Mouse (Mus musculus): ENCODE measurements at regions not wholly inside any gene's neighbourhood (a gene's known extent, or its start where the extent isn't known, plus 50 kb on each side); places are given as distances from the start of the nearest gene placed in this dataset.

DNA sequence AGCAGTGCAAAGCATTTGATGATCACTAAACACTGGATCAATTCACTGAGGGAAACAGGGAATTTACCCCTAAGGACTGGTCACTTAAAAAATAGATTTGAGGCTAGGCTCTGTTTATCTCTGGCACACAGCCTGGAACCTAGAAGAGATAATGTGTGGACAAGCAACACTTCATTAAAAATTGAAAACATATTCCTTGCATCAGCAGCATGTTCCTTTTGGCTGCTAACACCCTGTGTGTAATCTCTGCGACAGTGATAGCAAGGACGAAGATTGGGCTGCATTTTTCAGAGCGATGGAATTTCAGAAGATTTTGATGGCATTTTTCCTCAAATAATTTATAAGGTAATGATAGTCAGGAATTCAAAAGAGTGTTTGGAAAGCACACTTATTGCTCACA is 310.9 kb downstream of the Nova1 start:
- Histone ChIP-seq H3K9me3 (0 out of 2 replicates have a peak, but pooled peaks cover 5% of the 10 kb centered on the region), H3K4me3 (replicated peaks) (no peak overlapping the region), H3K36me3 (no peaks in the 10 kb centered on the region), H3K27ac (no peak overlapping the region), H3K9ac (replicated peaks) (no peak overlapping the region), H3K4me1 (replicated peaks) (no peaks in the 10 kb centered on the region), H3K27me3 (no peaks in the 10 kb centered on the region), H3K4me2 (replicated peaks) (no peak overlapping the region)
- 74% methylated on average over 3 of the region's 3 CpGs for WGBS
- ATAC-seq = no peak

DNA sequence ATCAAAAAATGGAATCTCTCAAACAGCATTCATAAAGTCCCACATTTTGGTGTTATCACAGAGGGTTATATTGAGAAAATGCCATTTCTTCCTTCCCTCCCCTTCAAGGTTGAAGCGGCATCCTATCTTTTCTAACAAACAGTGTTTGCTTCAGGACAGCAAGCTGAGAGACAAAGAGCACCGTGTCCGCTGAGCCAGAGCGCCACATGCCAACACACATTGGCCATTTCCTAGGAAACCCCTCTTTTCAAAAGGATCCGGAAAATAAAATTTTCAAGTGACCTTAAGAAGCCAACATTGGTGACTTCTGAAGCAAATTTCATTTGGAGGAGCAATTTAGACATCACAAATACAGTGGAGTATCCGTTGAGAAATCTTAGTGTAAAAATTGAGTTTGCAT is 326.3 kb downstream of the Nova1 start:
- H3K27ac ChIP-seq = no peak overlapping the region
- no peaks in the 10 kb centered on the region for H3K27me3 ChIP-seq
- no peaks in the 10 kb centered on the region for H3K36me3 ChIP-seq
- no peak overlapping the region for H3K4me2 ChIP-seq (replicated peaks)
- H3K9ac ChIP-seq (replicated peaks) = no peak overlapping the region
- no peaks in the 10 kb centered on the region for H3K9me3 ChIP-seq
- WGBS = 23% methylated on average over 6 of the region's 6 CpGs
- ATAC-seq = no peak
- peaks cover 18% of the 10 kb centered on the region; the same call in 1 of the 2 replicates for H3K4me1 ChIP-seq (replicated peaks)
- no peak overlapping the region for H3K4me3 ChIP-seq (replicated peaks)

DNA sequence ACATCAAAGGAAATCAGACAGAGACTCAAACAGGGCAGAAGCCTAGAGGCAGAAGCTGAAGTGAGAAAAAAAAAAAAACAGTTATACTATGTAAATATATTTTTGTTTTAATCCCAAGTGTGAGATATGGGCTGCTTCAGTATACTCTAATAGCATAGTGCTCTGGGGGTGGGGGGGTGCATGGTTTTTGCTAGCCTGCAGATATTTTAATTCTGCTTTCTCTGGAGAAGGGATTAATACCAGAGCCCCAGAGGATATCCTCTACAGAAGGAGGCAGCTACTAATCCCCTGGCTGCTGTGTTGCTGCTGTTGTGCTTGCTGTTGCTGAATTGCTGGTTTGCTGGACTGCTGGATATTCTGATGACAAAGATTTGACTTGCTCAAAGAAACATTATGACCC is 367.8 kb downstream of the Nova1 start:
- Histone ChIP-seq H3K4me2 (replicated peaks) (no peak overlapping the region), H3K27ac (peak overlapping the region; percentile 56; the same call in 1 of the 2 replicates), H3K9me3 (no peaks in the 10 kb centered on the region), H3K36me3 (no peaks in the 10 kb centered on the region), H3K27me3 (no peaks in the 10 kb centered on the region), H3K4me1 (replicated peaks) (no peaks in the 10 kb centered on the region), H3K4me3 (replicated peaks) (no peak overlapping the region), H3K9ac (replicated peaks) (no peak overlapping the region)
- peak; percentile 78 for ATAC-seq

DNA sequence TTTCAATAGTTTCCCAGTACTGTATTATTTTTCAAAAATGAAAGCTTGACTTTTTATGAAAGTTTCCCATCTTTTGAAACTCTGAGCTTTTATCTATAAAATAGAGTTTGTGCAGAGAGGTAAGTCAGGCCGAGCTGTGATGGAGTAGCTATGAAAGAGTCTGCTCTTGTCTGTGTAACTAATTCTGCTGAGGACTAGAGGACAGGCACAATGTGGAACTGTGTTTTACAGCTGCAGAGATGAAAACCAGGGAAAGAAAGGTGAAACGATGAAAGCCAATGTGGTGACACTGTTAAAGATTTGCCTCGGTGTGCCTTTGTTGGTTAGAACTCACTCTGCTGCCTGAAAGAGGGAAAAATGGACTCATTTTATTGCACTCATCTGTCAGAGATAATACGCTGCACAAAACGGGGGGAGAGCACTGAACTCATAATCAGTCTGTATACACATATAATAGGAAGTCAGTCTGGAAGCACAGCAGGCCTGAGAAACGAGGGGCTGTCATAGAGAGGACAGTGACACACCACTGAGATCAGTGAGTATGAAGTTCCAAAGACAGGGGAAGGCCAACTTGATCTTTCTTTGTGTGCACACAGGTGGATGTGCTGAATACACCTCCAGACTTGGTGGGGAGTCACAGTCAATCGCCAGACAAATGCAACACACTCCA is 373.9 kb downstream of the Nova1 start:
- peak; percentile 48; the same call in 1 of the 2 replicates for ATAC-seq
- H3K27me3 ChIP-seq = no peaks in the 10 kb centered on the region
- H3K4me1 ChIP-seq (replicated peaks) = no peaks in the 10 kb centered on the region
- no peak overlapping the region for H3K27ac ChIP-seq
- H3K4me3 ChIP-seq (replicated peaks) = no peak overlapping the region
- no peaks in the 10 kb centered on the region for H3K36me3 ChIP-seq
- no peak overlapping the region for H3K9ac ChIP-seq (replicated peaks)
- 73% methylated on average over 7 of the region's 7 CpGs for WGBS
- H3K4me2 ChIP-seq (replicated peaks) = no peak overlapping the region
- no peaks in the 10 kb centered on the region for H3K9me3 ChIP-seq

DNA sequence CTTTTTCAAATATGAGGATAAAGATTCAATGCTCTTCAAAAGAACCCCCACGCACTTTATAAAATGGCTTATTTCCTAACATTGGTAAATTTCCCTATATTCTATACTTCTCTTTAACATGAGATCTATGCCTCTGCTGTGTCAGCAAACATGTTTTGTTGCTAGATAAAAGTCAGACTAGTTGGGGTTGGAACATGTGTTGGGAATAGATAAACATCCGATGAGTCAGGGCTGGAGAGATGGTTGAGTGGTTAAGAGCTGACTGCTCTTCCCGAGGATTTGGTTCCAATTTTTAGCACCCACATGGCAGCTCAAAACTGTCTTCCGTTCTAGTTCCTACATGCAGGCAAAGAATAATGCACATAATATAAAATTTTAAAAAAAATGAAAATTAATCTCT is 399.1 kb downstream of the Nova1 start:
- 92% methylated on average over 4 of the region's 4 CpGs for WGBS
- Histone ChIP-seq H3K4me2 (replicated peaks) (no peak overlapping the region), H3K4me1 (replicated peaks) (0 out of 2 replicates have a peak, but pooled peaks cover 5% of the 10 kb centered on the region), H3K4me3 (replicated peaks) (no peak overlapping the region), H3K9ac (replicated peaks) (no peak overlapping the region), H3K36me3 (no peaks in the 10 kb centered on the region), H3K27ac (no peak overlapping the region), H3K9me3 (no peaks in the 10 kb centered on the region), H3K27me3 (no peaks in the 10 kb centered on the region)
- ATAC-seq = no peak

DNA sequence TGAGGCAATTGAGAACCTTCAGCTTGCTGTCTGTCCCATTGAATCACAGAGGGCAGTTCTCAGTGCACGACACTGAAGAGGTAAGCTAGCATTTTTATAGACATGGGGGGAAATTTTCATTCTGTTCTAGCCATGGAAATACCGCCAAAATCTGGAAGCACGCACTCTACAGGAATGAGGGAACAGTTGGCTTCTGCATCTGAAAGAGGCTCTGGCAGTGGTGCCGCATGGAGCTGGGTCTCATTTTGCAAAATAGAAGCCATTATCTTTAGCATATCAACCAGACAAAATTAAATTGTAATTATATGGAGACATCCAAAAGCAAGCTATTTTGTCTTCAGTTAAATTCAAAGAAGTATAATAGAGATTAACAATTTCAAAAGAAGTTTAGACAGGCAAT is 399.7 kb downstream of the Nova1 start:
- no peak for ATAC-seq
- H3K9me3 ChIP-seq = no peaks in the 10 kb centered on the region
- no peaks in the 10 kb centered on the region for H3K36me3 ChIP-seq
- H3K9ac ChIP-seq (replicated peaks) = no peak overlapping the region
- H3K4me2 ChIP-seq (replicated peaks) = no peak overlapping the region
- H3K4me1 ChIP-seq (replicated peaks) = 0 out of 2 replicates have a peak, but pooled peaks cover 5% of the 10 kb centered on the region
- no peaks in the 10 kb centered on the region for H3K27me3 ChIP-seq
- WGBS = 88% methylated on average over 4 of the region's 4 CpGs
- no peak overlapping the region for H3K4me3 ChIP-seq (replicated peaks)
- H3K27ac ChIP-seq = no peak overlapping the region

DNA sequence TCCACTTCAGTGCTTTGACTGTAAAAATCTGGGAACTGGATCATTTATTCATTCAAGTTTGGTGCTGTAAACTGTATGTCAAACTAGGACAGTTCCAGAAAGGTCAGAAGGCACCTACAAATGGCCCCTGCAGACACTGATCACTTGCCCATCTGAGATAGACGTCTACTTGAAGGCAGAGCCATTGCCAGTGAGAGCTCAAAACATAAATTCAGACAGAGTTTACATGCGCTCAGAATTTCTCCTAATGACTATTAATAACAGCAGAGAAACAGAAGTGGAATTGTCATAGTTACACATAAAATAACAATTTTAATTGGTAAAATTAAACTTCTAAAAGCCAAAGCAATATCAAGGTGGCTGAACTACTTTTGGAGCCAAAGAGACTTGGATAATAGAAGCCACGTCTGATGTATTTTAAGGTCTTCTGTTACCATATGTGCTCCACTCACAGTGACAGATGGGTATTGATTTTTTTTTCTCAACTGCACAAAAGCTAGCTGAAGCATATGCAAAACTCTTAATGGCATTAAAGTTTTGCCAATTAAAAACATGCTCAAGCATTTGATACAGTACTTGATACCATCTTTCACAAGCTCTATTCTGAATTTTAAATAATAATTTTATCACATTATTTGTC is 401.8 kb downstream of the Nova1 start:
- Histone ChIP-seq H3K27ac (peak overlapping the region; percentile 25; the same call in 1 of the 2 replicates), H3K9me3 (no peaks in the 10 kb centered on the region), H3K4me2 (replicated peaks) (no peak overlapping the region), H3K4me3 (replicated peaks) (no peak overlapping the region), H3K9ac (replicated peaks) (no peak overlapping the region), H3K27me3 (no peaks in the 10 kb centered on the region), H3K4me1 (replicated peaks) (0 out of 2 replicates have a peak, but pooled peaks cover 5% of the 10 kb centered on the region), H3K36me3 (no peaks in the 10 kb centered on the region)
- ATAC-seq = no peak
- WGBS = 66% methylated on average over 3 of the region's 3 CpGs

DNA sequence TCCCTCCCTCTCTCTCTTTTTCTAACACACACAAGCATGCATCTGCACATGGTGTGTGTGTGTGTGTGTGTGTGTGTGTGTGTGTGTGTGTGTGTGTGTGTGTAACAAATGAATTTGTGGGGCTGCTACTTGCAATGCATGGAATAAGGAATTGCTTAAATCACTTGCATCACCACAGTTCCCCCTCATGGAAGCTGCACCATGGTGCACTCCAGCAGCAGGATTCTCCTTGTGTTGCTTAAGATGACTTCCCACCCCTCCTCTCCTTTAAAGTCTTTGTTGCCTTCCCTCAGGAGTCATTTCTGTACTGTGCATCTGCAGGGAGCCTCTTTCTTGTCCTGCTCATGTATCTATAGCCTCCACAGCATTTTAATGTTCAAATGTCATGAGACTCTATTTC is 402.5 kb downstream of the Nova1 start:
- H3K9ac ChIP-seq (replicated peaks) = no peak overlapping the region
- no peak for ATAC-seq

DNA sequence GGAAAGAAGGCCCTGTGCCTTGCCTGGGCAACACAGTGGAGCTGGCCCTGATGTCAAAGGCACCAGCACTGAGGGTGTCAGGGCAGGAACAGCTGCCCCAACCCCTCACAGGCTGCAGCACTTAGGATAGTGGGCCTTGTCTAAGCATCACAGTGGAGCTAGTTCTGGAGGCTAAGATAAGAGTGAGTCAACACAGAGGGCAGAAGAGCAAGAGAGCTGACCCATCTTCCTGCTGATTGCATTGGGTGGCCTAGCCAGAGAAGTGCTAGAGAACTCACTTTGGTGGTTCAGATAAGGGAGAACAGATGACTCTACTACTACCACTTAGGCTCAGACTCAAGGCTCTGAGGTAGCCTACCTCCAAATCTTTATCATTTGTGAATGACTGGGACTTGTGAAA is 413.1 kb downstream of the Nova1 start:
- no peaks in the 10 kb centered on the region for H3K36me3 ChIP-seq
- no peak overlapping the region for H3K27ac ChIP-seq
- H3K4me3 ChIP-seq (replicated peaks) = no peak overlapping the region
- no peaks in the 10 kb centered on the region for H3K9me3 ChIP-seq
- H3K4me2 ChIP-seq (replicated peaks) = no peak overlapping the region
- H3K27me3 ChIP-seq = no peaks in the 10 kb centered on the region
- H3K9ac ChIP-seq (replicated peaks) = no peak overlapping the region
- 0 out of 2 replicates have a peak, but pooled peaks have one; percentile 17 for ATAC-seq
- H3K4me1 ChIP-seq (replicated peaks) = no peaks in the 10 kb centered on the region

More for the DNA sequence above, 402.5 kb downstream of the Nova1 start:
- no peak overlapping the region for H3K4me2 ChIP-seq (replicated peaks)
- H3K9me3 ChIP-seq = no peaks in the 10 kb centered on the region
- 0 out of 2 replicates have a peak, but pooled peaks cover 5% of the 10 kb centered on the region for H3K4me1 ChIP-seq (replicated peaks)
- no peak overlapping the region for H3K4me3 ChIP-seq (replicated peaks)
- H3K36me3 ChIP-seq = no peaks in the 10 kb centered on the region
- H3K27ac ChIP-seq = peak overlapping the region; percentile 25; the same call in 1 of the 2 replicates
- H3K27me3 ChIP-seq = no peaks in the 10 kb centered on the region

DNA sequence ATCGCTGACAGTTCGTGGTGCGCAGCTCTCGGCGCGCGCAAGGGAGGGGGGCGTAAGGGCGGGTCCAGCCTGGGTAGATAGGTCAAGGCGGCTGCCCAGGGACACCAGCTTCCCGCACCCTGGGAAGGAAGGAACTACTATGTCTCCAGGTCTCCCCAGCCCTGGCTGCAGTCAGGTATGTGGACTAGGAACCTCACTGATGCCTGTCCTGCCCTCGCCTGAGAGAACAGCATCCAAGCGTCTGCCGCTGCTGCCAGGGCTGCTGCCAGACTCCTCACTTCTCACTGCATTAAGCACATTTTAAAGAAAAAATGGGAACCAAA is 419.1 kb downstream of the Nova1 start:
- peaks cover 7% of the 10 kb centered on the region; the same call in 1 of the 2 replicates for H3K4me1 ChIP-seq (replicated peaks)
- peak overlapping the region; percentile 52 for H3K4me3 ChIP-seq (replicated peaks)
- no peaks in the 10 kb centered on the region for H3K27me3 ChIP-seq
- no peaks in the 10 kb centered on the region for H3K36me3 ChIP-seq
- H3K9ac ChIP-seq (replicated peaks) = peak overlapping the region; percentile 76
- ATAC-seq = peak; percentile 90
- under 1% methylated on average over 14 of the region's 14 CpGs for WGBS
- peak overlapping the region; percentile 84 for H3K27ac ChIP-seq
- peak overlapping the region; percentile 69 for H3K4me2 ChIP-seq (replicated peaks)
- no peaks in the 10 kb centered on the region for H3K9me3 ChIP-seq

DNA sequence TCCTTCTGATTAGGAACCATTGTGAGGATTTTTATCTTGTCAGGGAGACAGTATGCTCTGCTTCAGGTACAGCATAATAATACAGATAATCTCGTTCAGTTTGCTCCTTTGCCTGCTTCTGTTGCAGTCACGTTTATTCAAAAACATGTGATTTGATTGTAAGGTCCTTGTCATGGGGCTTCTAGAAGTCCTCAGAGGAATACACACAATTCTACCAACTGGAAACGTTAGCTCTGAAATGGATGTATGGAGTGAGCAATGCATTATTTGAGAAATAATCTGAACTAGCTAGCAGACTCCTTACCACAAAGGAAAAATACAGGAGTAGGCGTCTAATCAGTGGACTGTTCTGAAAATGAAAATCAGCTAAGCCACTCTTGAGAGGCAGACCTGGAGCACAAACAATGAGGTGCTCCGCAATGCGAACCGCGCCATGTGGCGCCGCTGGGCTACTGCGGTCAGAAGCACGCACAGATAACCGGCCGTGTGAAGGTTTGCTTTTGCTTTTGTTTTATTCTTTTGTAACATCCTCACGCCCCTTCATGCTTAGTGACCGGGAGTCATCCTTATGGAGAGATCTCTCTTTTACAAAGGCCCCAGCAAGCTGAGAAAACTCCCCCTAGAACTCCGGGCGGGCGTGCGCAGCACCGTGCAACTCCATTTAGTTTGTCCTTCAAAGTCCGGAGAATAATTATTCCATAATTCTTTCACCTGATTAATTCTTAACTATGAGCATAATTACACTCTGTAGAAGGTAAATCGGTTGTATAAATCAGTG is 419.7 kb downstream of the Nova1 start:
- H3K9me3 ChIP-seq = no peaks in the 10 kb centered on the region
- peak; percentile 92 for ATAC-seq
- WGBS = 1% methylated on average over 23 of the region's 23 CpGs

DNA sequence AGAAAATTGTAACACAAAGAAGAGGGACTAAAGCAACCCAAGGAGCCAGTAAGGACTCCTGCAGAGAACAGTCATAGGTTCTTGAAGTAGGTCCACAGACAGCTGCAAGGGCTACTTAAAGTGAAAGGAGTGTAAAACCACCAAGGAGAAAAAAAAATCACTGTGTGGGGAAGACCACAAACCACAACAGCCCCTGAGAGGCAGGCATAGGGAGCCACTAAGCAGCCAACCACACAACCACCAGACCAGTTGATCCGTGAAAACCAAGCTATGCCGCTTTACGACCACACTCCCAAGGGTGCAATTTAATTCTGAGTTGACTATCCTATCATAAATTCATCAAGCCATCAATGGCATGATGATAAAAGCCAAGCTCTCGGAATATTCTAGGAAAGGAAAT is 423.5 kb downstream of the Nova1 start:
- Histone ChIP-seq H3K4me2 (replicated peaks) (no peak overlapping the region), H3K9me3 (no peaks in the 10 kb centered on the region), H3K27me3 (no peaks in the 10 kb centered on the region), H3K9ac (replicated peaks) (no peak overlapping the region), H3K4me3 (replicated peaks) (no peak overlapping the region), H3K36me3 (no peaks in the 10 kb centered on the region), H3K27ac (no peak overlapping the region), H3K4me1 (replicated peaks) (peaks cover 7% of the 10 kb centered on the region; the same call in 1 of the 2 replicates)
- no peak for ATAC-seq
- 78% methylated on average over 4 of the region's 4 CpGs for WGBS

More for the DNA sequence above, 419.7 kb downstream of the Nova1 start:
- Histone ChIP-seq H3K27ac (peak overlapping the region; percentile 84), H3K4me2 (replicated peaks) (peak overlapping the region; percentile 69), H3K4me1 (replicated peaks) (peaks cover 7% of the 10 kb centered on the region; the same call in 1 of the 2 replicates), H3K36me3 (no peaks in the 10 kb centered on the region), H3K9ac (replicated peaks) (peak overlapping the region; percentile 76), H3K4me3 (replicated peaks) (peak overlapping the region; percentile 52), H3K27me3 (no peaks in the 10 kb centered on the region)
